Mouse (Mus musculus) limb, embryonic 14.5 days (tissue): ENCODE data around the gene Sirt2. TPM values are rescaled to one million over a fixed set of nuclear protein-coding genes. Genes with fewer than 3 reads are reported as not detected.

ENCODE experiments used
- ATAC-seq: fragments of 200-750 bp; cut with Nextera tagmentation; 2 replicates; pipeline ENCODE4 v1.8.0; 2017; ENCODE audit warnings: low read depth, moderate number of reproducible peaks, moderate TSS enrichment; ENCODE audit not compliant: low FRiP score
- DNase-seq: peaks from one replicate; pipeline ENCODE4 v3.0.0-alpha.2; 2015; ENCODE audit warnings: low spot score
- H3K27ac ChIP-seq: fragments of 300-500 bp; sonication (generic); replicated peaks from 2 replicates; pipeline ENCODE4 v1.5.1; 2014; ENCODE audit warnings: low read depth, mild to moderate bottlenecking, low read length, moderate library complexity, mixed read lengths
- H3K27me3 ChIP-seq: fragments of 300-500 bp; sonication (generic); 2 replicates; pipeline ENCODE4 v1.6.1; 2014; ENCODE audit warnings: low read length, mixed read lengths; ENCODE audit not compliant: control insufficient read depth, insufficient read depth
- H3K36me3 ChIP-seq: fragments of 300-500 bp; sonication (generic); 2 replicates; pipeline ENCODE4 v1.6.1; 2014; ENCODE audit warnings: mild to moderate bottlenecking, low read length, moderate library complexity, mixed read lengths; ENCODE audit not compliant: control insufficient read depth, insufficient read depth
- H3K4me1 ChIP-seq: fragments of 300-500 bp; sonication (generic); 2 replicates; pipeline ENCODE4 v1.6.1; 2014; ENCODE audit warnings: antibody characterized with exemption, low read length, mixed read lengths; ENCODE audit not compliant: control insufficient read depth, insufficient read depth
- H3K4me2 ChIP-seq: fragments of 300-500 bp; sonication (generic); replicated peaks from 2 replicates; pipeline ENCODE4 v1.6.1; 2014; ENCODE audit warnings: low read depth, mild to moderate bottlenecking, low read length, moderate library complexity; ENCODE audit not compliant: severe bottlenecking
- H3K4me3 ChIP-seq: fragments of 300-500 bp; sonication (generic); replicated peaks from 2 replicates; pipeline ENCODE4 v1.5.1; 2014; ENCODE audit warnings: low read length
- H3K9ac ChIP-seq: fragments of 300-500 bp; sonication (generic); 2 replicates; pipeline ENCODE4 v1.6.1; 2014; ENCODE audit warnings: mild to moderate bottlenecking, low read depth, low read length, moderate library complexity; ENCODE audit not compliant: severe bottlenecking
- H3K9me3 ChIP-seq: fragments of 300-500 bp; sonication (generic); 2 replicates; pipeline ENCODE4 v1.6.1; 2016; ENCODE audit warnings: low read length; ENCODE audit not compliant: control insufficient read depth
- POLR2A ChIP-seq: fragments of 200-500 bp; IDR thresholded peaks from 2 replicates; pipeline ENCODE4 v1.8.0; 2012; ENCODE audit warnings: inconsistent platforms, mild to moderate bottlenecking, moderate library complexity, borderline replicate concordance; ENCODE audit not compliant: insufficient read depth, insufficient read length; ENCODE audit errors: extremely low read depth
- WGBS: fragments of 180-500 bp; shearing (Covaris S2); extraction: QIAGEN DNeasy Blood & Tissue Kit; methylation state at CpG from one replicate; pipeline ENCODE4 v1.1.7; 2014; 5-methylcytosine and 5-hydroxymethylcytosine counted together
- polyA plus RNA-seq, 2 experiments: library from polyadenylated mRNA; depleted of rRNA in 1 of 2; stranded (reverse) in 1 of 2; unstranded in 1 of 2; fragments of >200 nt; fragmentation: Nextera tagmentation in 1 of 2; extraction: Ambion mirVana in 1 of 2; gene quantifications; 2 replicates each; pipeline versions ENCODE4 v1.2.1 to v1.2.3; 2012 to 2014

Sirt2 gene
- polyA plus RNA-seq, 2 experiments = 73.7 to 107 TPM

DNA sequence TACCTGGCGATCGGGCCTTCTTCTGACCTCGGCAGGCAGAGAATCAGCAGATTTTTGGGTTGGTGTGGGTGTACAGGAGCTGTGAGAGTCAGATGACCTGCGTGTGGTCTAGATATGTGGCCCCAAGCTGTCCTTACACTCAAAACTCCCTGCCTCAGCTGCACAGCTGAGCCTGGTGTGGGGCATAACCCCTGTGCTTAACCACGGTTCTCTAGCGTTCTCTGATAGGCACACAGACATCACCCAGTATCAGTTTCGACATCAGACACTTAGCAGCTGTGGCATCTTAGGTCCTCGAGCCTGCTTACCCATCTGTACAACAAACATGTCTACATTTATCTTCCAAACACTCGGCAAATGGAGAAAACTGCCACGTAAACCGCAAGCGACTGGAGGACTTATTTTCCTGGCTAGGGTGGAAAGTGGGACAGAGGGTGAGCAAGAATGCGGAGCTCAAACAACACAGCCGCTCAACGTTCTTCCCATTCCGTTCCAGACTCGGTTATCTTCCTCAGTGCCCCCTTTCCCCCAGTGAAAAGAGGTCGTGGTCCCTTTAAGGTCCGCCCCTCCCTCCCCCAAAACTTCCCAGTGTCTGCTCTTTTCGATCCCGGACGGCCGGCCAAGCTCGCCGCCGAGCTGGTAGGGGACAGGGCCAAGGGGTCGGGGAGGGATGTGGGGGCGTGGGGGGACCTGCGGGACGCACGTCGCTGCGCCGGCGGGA is 41.8 kb downstream of the Sirt2 start, which contains the start of gene Hnrnpl:
Gene Hnrnpl (plus strand): TSS at position 321 of the 721 bp plus-strand sequence.
- DNase-seq (peak; percentile 69), ATAC-seq (peak; percentile 12)
- Histone ChIP-seq H3K9ac (peak within 1 kb of the TSS; percentile 88), H3K36me3 (peaks cover 15% of the 10 kb centered on the region), H3K9me3 (no peaks in the 10 kb centered on the region), H3K27me3 (no peaks in the 10 kb centered on the region), H3K4me2 (peak within 1 kb of the TSS; percentile 94), H3K4me3 (peak within 1 kb of the TSS; percentile 69), H3K27ac (peak within 1 kb of the TSS; percentile 100), H3K4me1 (peaks cover 26% of the 10 kb centered on the region)
- 4% methylated on average over 33 of the region's 35 CpGs for WGBS
- no peak for TF ChIP-seq POLR2A

GRCm38 (mm10) chr7:28808957-28809393 is 42.4 kb downstream of the Sirt2 start:
- H3K4me1 ChIP-seq = peaks cover 22% of the 10 kb centered on the region
- no peaks in the 10 kb centered on the region for H3K9me3 ChIP-seq
- H3K9ac ChIP-seq = peak overlapping the region; percentile 88
- H3K27me3 ChIP-seq = no peaks in the 10 kb centered on the region
- DNase-seq = peak; percentile 94
- peak overlapping the region; percentile 69 for H3K4me3 ChIP-seq
- H3K36me3 ChIP-seq = peaks cover 21% of the 10 kb centered on the region
- WGBS = 0% methylated on average over 19 of the region's 32 CpGs
- H3K4me2 ChIP-seq = peak overlapping the region; percentile 94
- ATAC-seq = peak; percentile 67
- TF ChIP-seq POLR2A = peak; percentile 89; the same call in 1 of the 2 replicates
- peak overlapping the region; percentile 100 for H3K27ac ChIP-seq

DNA sequence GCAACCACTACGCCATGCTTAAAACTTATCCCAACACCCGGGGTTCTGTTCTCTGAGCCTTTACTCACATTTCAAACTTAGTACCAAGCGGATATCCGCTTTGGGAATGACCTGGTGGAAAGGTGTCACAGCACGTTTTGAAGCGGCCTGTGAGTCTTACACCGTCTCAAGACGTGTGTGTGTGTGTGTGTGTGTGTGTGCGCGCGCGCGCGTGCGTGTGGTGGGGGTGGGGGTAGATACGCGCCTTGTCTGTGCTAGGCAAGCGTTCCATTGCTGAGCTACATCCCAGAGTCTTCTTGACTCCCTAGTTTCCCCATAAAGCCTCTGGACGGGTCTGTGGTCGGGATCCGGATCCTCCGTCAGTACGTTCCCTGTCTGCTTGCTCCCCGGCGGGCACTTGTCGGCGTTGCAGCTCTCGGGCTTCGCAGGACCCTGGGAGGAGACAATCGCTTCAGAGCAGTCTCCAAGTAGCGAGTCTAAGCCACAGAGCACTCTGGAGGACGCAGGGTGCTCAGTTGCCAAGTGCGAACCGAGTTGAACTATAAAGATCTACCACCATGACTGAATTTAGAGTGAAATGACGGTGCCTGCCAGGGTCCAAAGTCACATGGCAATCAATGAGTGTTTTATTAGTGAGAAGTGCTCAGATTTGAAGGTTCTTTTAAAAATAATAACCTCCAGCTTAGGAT is 43.0 kb downstream of the Sirt2 start:
- DNase-seq = peak; percentile 55
- Histone ChIP-seq H3K36me3 (peaks cover 27% of the 10 kb centered on the region), H3K27me3 (no peaks in the 10 kb centered on the region), H3K9me3 (no peaks in the 10 kb centered on the region), H3K4me3 (peak overlapping the region; percentile 69), H3K4me2 (peak overlapping the region; percentile 94), H3K4me1 (peaks cover 20% of the 10 kb centered on the region), H3K9ac (peak overlapping the region; percentile 88), H3K27ac (peak overlapping the region; percentile 100)
- no peak for TF ChIP-seq POLR2A
- under 1% methylated on average over 35 of the region's 35 CpGs for WGBS
- peak; percentile 1; the same call in 1 of the 2 replicates for ATAC-seq

- peaks cover 20% of the 10 kb centered on the region for H3K4me1 ChIP-seq
- no peaks in the 10 kb centered on the region for H3K9me3 ChIP-seq
- peak overlapping the region; percentile 69 for H3K4me3 ChIP-seq
- TF ChIP-seq POLR2A = peak; percentile 86
- peak; percentile 91 for ATAC-seq
- H3K4me2 ChIP-seq = peak overlapping the region; percentile 94
- peak overlapping the region; percentile 100 for H3K27ac ChIP-seq
- peaks cover 35% of the 10 kb centered on the region for H3K36me3 ChIP-seq
- H3K9ac ChIP-seq = peak overlapping the region; percentile 88
- 1% methylated on average over 70 of the region's 70 CpGs for WGBS
- no peaks in the 10 kb centered on the region for H3K27me3 ChIP-seq
- DNase-seq = peak; percentile 100
Observed at GRCm38 (mm10) chr7:28810107-28811066, 43.9 kb downstream of the Sirt2 start.
